Mouse (Mus musculus): Measurements from ENCODE around the gene Gm5737.

Gm5737 gene

DNA sequence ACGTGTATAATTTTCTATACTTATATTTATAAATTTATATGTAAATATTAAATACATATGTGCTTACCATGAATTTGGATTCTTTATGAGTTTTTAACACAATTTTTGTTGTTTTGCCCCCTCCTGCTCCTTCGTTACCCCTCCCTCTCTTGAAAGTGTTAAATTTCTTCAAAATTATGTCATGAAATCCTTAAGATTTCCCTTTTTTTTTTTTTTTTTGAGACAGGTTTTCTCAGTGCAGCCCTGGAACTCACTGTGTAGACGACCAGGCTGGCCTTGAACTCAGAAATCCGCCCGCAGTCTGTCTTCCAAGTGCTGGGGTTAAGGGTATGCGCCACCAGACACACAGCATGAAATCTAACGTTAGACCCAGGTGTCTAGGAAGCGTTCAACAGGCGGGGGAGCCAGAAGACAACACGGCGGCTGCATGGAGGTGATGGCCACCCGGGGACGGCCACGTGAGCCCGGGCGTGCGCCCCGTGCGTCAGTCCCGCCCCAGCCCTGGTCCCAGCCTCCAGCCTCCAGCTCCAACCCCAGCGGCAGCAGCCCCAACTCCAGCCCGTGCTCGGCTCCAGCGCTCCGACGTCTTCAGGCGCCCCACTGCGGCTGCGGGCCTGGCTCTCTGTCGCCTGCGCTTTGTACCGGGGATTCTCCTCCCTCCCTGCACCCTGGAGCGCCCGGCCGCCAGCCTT, 30.3 kb downstream of the Gm5737 start, which contains the start of gene Eef2k:
Gene Eef2k (plus strand): TSS at position 487 of the 692 bp plus-strand sequence.
- in situ Hi-C loops (cut with MboI, MseI) = loop anchor here in 1 of 2 experiments (5.0 to 10.0 kb wide), 2 partner anchors 55 to 222 kb away; no protein-coding TSS in a partner anchor

DNA sequence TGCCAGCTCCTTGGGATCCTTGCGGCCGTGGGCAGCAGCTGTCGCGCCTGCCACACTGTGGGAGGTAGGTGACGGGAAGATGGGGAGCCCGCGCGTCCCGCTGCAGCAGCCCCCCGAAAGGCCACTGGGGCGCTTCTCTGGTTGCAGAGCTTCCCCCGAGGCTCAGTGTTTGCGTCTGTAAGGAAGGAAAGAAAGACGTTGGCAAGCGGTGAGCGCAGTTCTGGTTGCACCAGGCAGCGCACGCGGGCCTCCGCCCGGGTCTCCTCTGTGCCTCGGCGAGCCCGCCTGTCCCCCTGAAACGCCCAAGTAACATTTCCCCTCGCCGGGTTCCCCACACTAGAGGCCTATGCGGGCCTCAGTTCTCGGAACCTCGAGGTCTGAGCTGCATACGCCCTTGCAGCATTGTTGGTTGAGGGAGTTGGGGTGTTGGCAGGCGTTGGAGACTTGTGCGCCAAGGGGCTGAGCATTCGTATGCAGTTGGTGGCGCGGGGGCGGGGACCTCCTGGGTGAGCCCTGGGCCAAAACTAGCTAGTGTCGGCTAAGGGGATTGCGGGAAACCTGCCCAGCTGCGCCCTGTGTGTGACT, 31.0 kb downstream of the Gm5737 start:
- in situ Hi-C loops (cut with MboI, MseI) = loop anchor here in 1 of 2 experiments (5.0 to 10.0 kb wide), 2 partner anchors 54 to 222 kb away; no protein-coding TSS in a partner anchor

DNA sequence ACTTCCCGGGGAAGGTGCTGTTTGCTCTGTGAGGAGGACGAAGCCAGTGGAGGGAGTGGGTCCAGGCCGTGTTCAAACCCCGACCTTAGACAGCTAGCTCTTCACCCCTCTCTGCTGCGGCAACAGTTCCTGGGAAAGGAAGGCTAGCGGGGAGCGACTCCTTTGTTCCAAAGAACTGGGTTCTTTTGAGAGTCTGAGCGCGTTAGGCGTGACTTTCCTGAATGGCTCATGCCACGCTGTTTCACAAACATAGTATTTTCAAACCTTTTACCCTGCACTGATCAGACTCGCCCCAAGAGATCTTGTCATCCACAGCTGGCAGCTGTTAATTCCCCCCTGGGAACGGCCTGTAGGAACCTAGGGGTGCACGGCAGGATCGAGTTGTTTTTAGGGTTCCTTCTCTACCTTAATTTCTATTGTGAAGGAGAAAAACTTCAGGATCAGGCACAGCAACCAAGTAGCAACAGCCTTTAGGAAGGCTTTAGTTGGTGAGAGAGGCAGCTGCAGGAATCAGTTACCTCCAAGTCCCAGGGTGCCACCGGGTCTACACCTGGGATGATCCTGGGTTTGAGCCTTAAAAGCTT, 31.8 kb downstream of the Gm5737 start:
- in situ Hi-C loops (cut with MboI, MseI) = loop anchor here in 1 of 2 experiments (5.0 to 10.0 kb wide), 2 partner anchors 53 to 221 kb away; no protein-coding TSS in a partner anchor

DNA sequence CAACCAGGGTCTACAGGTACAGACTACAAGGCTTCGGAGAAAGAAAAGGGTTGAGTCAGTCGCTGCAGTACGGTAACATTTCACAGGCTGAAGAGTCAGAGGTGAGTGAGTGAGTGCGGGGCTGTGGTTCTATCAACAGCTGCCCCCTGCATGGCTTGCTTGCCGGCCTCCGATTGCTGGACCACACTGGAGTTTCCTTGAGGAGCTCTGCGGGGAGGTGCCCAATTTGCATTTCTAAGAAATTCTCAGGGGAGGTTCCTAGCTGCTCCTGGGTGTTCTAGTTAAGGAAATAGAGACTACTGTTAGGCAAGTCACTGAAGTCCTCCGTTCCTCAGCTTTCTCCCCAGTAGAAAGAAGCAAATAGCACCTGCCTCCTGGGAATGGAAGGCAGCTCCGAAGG, 32.5 kb downstream of the Gm5737 start:
- in situ Hi-C loops (cut with MboI, MseI) = loop anchor here (5.0 to 10.0 kb wide), 3 partner anchors 53 to 1138 kb away; partner anchors contain the start of gene Cog7 (in 1 of the 2)

DNA sequence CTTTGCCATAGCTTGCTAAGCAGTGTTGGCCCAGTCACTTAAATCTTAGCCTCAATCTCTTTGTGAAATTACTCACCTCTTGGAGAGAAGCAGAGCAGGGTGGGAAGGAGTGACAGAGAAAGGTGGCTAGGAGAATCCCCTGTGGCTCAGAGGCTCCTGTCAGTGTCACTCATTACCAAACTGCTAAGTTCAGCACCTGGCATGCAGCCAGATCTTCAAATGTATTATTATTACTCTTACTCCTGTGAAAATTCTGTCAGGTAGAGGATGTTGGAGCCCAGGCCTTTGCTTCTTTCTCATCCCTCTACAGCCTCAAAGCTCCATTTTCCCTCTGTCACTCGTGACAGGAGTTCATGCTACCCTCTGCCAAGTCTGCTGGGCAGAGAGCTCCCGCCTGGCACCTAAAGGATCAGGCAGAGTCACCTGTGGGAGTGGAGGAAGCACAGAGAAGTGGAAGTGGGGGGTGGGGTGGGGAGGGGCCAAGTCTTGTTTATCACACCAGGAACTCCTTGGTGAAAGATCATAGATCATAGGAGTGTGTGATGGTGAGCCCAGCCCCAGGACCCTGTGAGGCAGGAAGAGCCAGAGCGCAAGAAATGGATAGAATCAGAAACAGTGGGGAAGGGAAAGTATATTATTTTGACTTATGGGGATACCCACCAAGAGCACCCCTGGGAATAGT, 36.8 kb downstream of the Gm5737 start:
- in situ Hi-C loops (cut with MboI, MseI) = loop anchor here (5.0 to 10.0 kb wide), 2 partner anchors 216 to 1133 kb away; partner anchors contain the start of gene Cog7 (in 1 of the 2)

DNA sequence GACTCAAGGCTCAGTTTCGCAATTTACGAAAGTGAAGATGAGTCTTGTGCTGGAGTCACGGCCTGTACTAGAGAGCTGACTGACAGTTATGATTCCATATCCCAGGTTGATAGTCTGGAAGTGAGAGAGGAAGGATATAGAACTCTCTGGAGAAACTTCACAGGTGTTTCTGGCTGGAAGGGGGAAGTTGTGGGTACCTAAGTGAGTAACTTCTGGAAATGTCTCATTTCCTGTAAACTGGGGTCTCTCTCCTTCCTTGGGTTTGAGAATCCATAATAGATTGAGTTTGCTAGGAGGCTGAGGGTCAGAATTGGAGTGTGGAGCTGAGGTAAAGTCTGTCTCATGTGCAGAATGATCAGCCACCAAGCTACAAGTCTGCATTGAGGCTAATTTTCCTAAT, 38.0 kb downstream of the Gm5737 start:
- in situ Hi-C loops (cut with MboI, MseI) = no loop called here

DNA sequence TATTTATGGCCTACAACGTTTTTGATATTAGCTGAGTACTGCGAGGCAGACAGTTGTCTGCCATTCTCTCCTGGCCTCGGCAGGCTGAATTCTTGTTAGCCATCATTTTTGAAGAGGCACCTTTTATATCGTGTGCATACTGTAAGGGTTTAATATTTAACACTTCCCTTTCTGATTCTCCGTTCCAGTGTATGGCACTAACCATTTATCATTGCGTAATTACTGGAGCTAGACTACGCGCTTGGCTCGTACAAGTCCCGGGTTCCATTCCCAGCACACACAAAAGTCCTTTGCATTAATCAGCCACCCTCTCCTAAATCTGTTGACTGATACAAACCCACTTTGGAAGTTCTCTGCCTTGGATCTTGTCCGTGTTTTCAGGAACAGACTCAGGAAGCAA, 47.7 kb downstream of the Gm5737 start:
- in situ Hi-C loops (cut with MboI, MseI) = loop anchor here in 1 of 2 experiments (10.0 kb wide), 1 partner anchor 1695 kb away; no protein-coding TSS in a partner anchor

DNA sequence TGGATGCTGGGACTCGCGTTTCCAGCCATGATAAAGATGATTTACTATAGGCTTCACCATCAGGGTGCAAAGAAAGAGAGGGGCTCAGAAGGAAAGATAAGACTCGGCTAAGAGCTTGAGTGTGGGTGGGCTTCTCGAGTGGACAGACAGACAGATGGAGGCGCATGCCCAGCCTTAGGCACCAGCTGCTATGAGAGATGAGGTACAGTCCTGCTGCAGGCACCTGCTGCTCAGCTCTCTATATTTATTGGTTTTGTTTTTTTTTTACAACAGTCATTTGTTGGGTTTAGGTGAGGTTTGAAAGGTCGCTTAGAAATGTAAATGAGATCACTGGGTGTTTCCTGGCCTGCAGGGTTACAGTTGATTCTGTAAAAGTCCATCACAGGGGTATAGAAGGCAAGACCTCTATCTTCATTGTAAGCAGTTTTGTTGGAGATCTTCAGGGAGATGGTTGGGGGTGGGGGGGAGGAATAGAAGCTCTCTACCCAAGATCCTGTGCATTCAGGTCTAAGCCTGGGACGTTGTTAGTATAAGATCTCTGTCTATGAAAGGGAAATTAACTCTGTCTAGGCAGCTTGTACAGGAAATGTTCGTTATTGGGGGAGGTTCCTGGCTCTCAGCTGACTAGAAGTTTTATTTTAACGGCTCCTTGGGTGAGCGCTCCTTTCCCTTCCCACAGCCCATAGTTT, 48.8 kb downstream of the Gm5737 start:
- in situ Hi-C loops (cut with MboI, MseI) = loop anchor here in 1 of 2 experiments (10.0 kb wide), 1 partner anchor 1694 kb away; no protein-coding TSS in a partner anchor

DNA sequence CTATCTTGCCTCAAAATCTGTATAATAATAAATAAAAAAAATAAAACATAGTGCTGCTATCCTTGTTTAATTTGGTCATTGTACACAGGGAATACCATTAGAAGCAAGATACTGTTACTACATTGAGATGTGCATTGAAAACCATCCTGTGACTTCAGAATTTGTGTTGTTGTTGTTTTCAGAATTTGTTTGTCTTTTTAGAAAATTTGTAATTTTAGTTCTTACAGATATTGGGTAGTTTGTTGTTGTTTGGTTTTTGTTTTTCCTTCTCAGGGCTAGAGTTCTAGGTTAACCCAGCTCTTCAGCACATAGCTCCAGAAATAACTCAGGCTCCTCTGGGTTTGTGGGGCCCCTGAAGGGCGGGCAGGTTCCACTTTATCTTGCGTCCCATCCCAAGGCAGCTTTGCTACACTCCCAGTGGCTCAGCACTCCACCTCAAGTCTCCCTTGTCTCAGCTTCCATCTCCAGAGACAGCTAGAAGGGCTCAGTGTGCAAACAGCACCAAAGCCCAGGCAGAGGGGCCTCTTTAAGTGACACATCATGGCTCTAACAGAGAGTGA, 49.4 kb downstream of the Gm5737 start:
- in situ Hi-C loops (cut with MboI, MseI) = loop anchor here in 1 of 2 experiments (10.0 kb wide), 1 partner anchor 1693 kb away; no protein-coding TSS in a partner anchor

DNA sequence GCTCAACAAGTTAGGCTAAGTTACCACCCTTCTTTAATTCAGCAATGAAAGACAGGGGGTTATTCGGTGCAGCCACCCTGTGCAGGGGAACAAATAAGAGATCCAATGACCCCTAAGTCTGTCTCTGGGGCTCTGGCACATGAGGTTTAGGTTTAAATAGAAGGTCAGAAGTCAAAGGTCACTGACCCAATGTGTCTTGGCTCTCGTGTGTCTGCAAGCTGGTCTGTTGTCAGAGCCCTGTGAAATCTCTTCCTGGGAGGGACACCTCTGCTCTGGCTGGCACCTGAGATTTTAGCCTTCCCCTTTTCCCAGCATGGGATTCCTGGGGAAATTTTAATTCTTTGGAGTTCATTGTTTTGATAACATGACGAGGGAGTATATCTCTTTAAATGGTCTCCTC, 50.0 kb downstream of the Gm5737 start:
- in situ Hi-C loops (cut with MboI, MseI) = loop anchor here in 1 of 2 experiments (10.0 kb wide), 1 partner anchor 1693 kb away; no protein-coding TSS in a partner anchor

DNA sequence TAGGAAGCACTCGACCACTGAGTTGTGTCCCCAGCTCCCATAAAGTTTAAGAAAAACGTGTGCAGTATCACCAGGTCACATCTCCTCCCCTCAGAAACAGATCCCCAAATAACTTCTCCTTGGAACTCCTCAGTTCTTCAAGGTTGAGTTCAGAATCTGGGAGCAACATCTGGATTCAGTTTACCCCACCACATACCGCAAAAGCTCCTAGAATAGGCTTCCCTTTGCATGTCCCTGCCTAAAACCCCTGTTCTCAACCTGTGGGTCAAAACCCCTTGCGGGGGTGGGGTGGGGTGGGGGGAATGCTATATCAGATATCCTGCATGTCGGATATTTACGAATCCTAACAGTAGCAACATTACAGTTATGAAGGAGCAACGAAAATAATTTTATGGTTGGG, 50.5 kb downstream of the Gm5737 start:
- in situ Hi-C loops (cut with MboI, MseI) = loop anchor here in 1 of 2 experiments (10.0 kb wide), 1 partner anchor 1692 kb away; no protein-coding TSS in a partner anchor

DNA sequence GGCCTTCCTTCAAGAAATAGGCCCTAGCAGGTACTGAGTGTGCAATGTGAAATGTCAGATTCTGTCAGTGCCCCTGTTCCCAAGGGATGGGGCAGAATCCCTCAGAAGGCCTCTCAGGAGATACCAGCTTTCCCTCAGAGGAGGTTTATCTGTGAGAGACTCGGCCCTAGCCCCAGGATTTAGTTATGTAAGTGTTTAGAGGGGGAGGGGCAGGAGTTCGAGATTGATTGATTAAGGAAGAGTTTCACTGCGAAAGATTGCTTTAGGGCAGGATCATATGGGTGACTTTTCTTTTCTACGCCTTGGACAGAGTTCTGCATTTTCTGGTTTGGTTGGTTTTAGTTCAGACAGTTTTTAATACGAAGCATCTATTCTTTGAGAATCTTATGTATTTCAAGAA, 51.3 kb downstream of the Gm5737 start:
- in situ Hi-C loops (cut with MboI, MseI) = loop anchor here in 1 of 2 experiments (10.0 kb wide), 1 partner anchor 1691 kb away; no protein-coding TSS in a partner anchor

DNA sequence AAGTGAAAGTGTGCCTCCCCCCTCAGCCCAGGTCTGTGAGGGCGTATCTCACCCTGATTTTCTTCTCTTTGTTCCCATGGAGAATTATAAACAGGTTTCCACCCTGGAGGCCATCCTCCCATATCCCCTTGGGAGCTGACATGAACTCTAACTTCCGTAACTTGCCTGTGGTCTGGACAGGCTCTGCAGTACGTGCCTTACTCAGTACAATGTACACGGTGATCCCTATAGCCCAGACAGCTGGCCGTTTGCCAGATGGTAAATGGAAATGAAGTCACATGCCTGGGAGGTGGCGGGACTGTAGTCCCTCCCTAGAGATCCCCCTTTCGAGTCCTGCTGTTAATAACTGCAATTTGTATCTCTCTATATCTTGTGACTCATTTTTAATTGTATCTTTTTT, 52.9 kb downstream of the Gm5737 start:
- in situ Hi-C loops (cut with MboI, MseI) = loop anchor here in 1 of 2 experiments (10.0 kb wide), 1 partner anchor 1690 kb away; no protein-coding TSS in a partner anchor

DNA sequence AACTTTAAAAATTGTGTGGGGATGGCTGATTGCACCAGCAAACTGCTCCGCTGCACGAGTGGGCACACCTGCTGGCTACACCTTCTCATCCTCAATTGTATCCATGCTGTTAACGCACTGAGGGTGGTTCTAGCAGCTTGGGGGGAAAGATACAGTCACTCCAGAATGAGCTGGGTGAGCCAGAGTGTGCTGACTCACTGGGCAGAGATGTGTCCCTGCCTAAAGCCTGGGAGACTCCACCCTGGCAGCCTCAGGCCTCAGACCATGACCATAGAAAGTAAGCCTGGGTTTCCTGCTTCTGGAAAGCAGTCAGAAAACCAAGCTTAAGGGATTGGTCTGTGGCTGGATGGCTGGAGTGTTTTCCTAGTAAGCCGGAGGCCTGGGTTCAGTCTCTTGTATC, 53.7 kb downstream of the Gm5737 start:
- in situ Hi-C loops (cut with MboI, MseI) = loop anchor here in 1 of 2 experiments (10.0 kb wide), 1 partner anchor 1689 kb away; no protein-coding TSS in a partner anchor

DNA sequence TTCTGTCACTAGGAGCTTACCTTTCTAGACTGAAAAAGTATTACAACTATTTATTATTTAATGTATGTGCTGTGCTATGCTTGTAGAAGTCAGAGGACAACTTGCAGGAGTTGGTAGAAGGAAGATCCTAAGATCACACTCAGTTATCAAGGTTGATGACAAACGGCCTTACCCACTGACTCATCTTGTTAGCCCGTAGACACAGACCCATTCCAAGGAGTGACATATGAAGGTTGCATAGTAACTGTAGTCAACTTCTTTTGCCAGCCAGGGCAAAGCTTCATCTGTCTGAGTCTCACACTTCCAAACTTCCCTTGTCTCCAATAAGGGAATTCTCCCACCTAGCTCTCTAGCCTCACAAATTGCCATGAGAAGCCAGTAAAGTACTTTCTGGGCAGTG, 54.5 kb downstream of the Gm5737 start:
- in situ Hi-C loops (cut with MboI, MseI) = loop anchor here in 1 of 2 experiments (10.0 kb wide), 1 partner anchor 1688 kb away; no protein-coding TSS in a partner anchor

DNA sequence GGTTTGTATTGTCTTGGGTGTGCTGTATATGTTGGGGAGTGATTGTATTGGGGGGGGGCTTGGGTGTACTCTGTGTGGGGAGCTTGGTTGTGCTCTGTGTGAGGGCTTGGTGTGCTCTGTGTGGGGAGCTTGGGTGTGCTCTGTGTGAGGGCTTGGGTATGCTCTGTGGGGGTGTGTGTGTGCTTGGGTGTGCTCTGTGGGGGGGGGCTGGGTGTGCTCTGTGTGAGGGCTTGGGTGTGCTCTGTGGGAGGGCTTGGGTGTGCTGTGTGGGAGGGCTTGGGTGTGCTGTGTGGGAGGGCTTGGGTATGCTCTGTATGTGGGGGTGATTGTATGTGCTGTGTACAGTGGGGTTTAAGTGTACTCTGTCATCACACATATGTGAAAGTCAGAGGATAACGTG, 55.6 kb downstream of the Gm5737 start:
- in situ Hi-C loops (cut with MboI, MseI) = loop anchor here in 1 of 2 experiments (10.0 kb wide), 1 partner anchor 1687 kb away; no protein-coding TSS in a partner anchor

DNA sequence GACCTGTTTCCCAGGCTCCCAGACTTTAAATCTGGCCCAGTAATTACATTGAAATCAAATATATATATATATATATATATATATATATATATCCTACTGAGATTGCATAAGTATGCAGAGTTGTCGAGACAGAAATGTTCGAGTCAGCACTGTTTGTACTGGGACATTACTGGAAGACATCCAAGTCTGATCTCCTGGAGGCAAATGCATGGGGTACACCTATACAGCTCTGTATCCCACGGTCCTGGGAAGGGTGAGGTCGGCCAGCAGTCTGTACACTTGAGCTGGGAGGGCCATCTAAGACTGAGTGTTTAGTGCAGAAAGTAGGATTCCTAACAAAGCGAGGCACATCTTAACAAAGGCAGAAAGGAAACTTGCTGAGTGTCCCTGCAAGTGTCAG, 57.7 kb downstream of the Gm5737 start:
- in situ Hi-C loops (cut with MboI, MseI) = loop anchor here in 1 of 2 experiments (10.0 kb wide), 1 partner anchor 1685 kb away; no protein-coding TSS in a partner anchor

DNA sequence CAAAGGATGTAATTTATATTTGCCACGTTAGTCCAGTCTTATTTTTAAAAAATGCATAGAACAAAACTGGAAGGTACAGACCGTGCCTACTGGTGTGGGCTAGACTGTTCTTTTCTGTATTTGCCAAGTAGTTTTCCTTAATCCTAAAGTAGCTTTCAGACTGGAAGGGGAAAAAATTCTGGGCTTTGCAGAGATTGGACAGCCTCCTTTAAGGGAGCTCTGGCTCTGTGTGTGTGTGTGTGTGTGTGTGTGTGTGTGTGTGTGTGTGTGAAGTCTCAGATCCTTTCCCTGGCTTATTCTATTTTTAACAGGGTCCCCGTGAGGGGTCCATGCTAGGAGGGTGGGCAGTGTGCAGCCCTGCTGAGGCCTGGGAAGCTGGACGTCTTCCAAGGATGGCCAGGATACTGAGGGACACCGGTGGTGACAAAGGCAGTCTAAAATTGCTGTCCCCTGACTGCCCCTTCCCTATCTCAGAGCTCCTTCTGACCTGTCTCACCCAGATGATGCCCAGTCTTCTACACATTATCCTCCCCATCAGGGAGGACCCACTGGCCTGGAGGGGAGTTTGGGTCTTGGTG, 58.4 kb downstream of the Gm5737 start:
- in situ Hi-C loops (cut with MboI, MseI) = no loop called here

DNA sequence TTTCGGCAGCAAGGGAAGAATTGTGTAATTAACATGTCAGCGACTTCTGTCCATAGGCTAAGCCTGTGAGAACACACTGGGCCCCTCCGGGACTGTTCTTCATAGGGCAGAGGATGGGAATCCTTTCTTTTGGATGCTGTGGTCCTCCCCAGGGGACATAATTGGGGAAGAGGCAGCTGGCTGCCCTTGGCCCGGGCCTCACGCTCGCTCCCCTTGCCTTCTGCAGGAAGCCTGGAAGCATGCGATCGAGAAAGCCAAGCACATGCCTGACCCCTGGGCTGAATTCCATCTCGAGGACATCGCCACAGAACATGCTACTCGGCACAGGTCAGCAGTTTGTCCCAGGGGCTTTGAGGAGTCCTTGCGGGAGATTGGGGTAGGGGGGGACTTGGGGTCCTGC, 60.9 kb downstream of the Gm5737 start:
- in situ Hi-C loops (cut with MboI, MseI) = no loop called here

DNA sequence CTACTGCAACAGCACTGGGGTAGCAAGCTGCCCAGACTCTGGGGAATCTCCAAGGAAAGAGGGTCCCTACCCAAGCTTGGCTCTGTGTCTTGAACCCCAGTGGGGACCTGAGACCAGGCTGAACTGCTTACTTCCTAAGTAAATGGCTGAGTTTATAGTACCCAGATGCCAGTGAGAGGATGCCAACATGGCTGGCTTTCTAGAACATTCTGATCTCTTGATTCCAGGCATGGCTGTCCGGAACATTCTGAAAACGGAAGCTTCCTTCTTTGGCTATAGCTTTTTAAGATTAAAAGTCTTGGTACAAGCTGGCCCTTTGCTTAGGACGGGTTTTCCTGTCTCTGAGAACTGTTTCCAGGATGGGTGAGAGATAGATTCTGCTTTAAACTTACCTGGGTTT, 61.9 kb downstream of the Gm5737 start:
- in situ Hi-C loops (cut with MboI, MseI) = no loop called here
